Mouse (Mus musculus) neural tube, embryonic 11.5 days (tissue): ENCODE results near the gene 4930442H23Rik. TPM values are rescaled to one million over a fixed set of nuclear protein-coding genes. Genes with fewer than 3 reads are reported as not detected.

ENCODE experiments used
- ATAC-seq: fragments of 200-750 bp; cut with Nextera tagmentation; 2 replicates; pipeline ENCODE4 v1.8.0; 2017; ENCODE audit warnings: moderate number of reproducible peaks, mild to moderate bottlenecking, moderate TSS enrichment, moderate library complexity; ENCODE audit not compliant: insufficient read depth, low FRiP score, low TSS enrichment
- DNase-seq: peaks from one replicate; pipeline ENCODE4 v3.0.0-alpha.2; 2015; ENCODE audit warnings: low spot score
- H3K27ac ChIP-seq: fragments of 300-500 bp; sonication (generic); 2 replicates; pipeline ENCODE4 v1.5.1; 2014; ENCODE audit warnings: low read depth, mild to moderate bottlenecking, low read length
- H3K27me3 ChIP-seq: fragments of 300-500 bp; sonication (generic); 2 replicates; pipeline ENCODE4 v1.6.1; 2014; ENCODE audit warnings: mild to moderate bottlenecking, low read length, mixed read lengths; ENCODE audit not compliant: control insufficient read depth, insufficient read depth
- H3K36me3 ChIP-seq: fragments of 300-500 bp; sonication (generic); 2 replicates; pipeline ENCODE4 v1.6.1; 2014; ENCODE audit warnings: mild to moderate bottlenecking, low read length, moderate library complexity, mixed read lengths; ENCODE audit not compliant: control insufficient read depth, insufficient read depth
- H3K4me1 ChIP-seq: fragments of 300-500 bp; sonication (generic); 2 replicates; pipeline ENCODE4 v1.6.1; 2014; ENCODE audit warnings: low read length, mixed read lengths; ENCODE audit not compliant: control insufficient read depth, insufficient read depth
- H3K4me2 ChIP-seq: fragments of 300-500 bp; sonication (generic); 2 replicates; pipeline ENCODE4 v1.6.1; 2014; ENCODE audit warnings: low read depth, mild to moderate bottlenecking, moderate library complexity
- H3K4me3 ChIP-seq: fragments of 300-500 bp; sonication (generic); 2 replicates; pipeline ENCODE4 v1.5.1; 2014; ENCODE audit warnings: low read depth, low read length
- H3K9ac ChIP-seq: fragments of 300-500 bp; sonication (generic); 2 replicates; pipeline ENCODE4 v1.6.1; 2014; ENCODE audit warnings: mild to moderate bottlenecking, low read length
- H3K9me3 ChIP-seq: fragments of 300-500 bp; sonication (generic); 2 replicates; pipeline ENCODE4 v1.6.1; 2016; ENCODE audit warnings: low read length; ENCODE audit not compliant: control insufficient read depth
- WGBS: fragments of 180-500 bp; shearing (Covaris S2); extraction: QIAGEN DNeasy Blood & Tissue Kit; methylation state at CpG from one replicate; pipeline ENCODE4 v1.1.7; 2014; 5-methylcytosine and 5-hydroxymethylcytosine counted together
- polyA plus RNA-seq: library from polyadenylated mRNA; unstranded; fragments of >200 nt; fragmentation: Nextera tagmentation; extraction: Ambion mirVana; gene quantifications from 2 replicates; pipeline ENCODE4 v1.2.1, GENCODE M21; 2014

Gene 4930442H23Rik
- polyA plus RNA-seq, 1 experiment from 2014 or later: not detected

DNA sequence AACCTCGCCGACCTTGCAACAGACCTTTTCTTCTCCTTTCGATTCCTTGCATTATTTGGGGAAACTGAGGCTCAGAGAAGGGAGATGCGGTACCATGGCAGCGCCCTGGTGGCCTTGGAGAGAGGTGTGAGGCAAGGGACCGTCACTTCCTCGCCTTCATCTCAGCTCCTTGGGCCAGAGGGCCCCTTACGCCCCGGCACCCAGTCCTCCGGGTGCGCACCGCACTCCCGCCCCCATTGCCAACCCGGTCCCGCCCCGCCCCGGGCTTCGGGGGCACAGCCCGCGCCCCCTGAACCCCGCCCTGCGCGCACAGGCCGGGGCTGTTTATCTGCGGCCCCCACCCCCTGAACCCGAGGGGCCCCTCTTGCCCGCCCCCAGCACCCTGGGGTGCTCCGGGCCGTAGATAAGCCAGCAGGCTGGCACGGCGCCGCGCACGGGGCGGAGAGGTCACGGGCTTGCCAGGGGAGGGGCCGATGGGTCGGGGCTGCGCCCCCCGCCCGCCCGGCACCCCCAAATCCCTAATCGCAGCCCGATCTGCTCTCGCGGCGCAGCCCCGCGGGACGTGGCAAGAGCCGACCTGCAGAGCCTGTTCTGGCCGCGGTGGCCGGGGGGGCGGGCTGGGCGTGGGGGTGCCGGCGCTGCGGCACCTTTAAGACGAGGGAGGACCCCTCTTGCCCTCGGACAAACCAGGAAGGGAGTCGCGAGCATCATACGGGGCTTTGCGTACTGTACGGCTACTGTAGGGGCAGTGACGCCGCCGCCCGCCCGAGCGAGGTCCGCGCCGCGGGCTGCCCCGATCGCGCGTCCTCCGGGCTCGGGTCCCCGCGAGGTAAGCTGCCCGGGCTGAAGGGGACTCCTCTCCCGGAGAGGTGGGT, 47.6 kb downstream of the 4930442H23Rik start:
- Histone ChIP-seq H3K4me2 (peak overlapping the region; percentile 100), H3K36me3 (no peaks in the 10 kb centered on the region), H3K4me1 (peaks cover 37% of the 10 kb centered on the region), H3K9ac (peak overlapping the region; percentile 89), H3K4me3 (peak overlapping the region; percentile 88), H3K27me3 (peaks cover 30% of the 10 kb centered on the region), H3K27ac (peak overlapping the region; percentile 93), H3K9me3 (no peaks in the 10 kb centered on the region)
- under 1% methylated on average over 51 of the region's 86 CpGs for WGBS
- ATAC-seq (no peak; the same call in 1 of the 2 replicates), DNase-seq (peak; percentile 75)

DNA sequence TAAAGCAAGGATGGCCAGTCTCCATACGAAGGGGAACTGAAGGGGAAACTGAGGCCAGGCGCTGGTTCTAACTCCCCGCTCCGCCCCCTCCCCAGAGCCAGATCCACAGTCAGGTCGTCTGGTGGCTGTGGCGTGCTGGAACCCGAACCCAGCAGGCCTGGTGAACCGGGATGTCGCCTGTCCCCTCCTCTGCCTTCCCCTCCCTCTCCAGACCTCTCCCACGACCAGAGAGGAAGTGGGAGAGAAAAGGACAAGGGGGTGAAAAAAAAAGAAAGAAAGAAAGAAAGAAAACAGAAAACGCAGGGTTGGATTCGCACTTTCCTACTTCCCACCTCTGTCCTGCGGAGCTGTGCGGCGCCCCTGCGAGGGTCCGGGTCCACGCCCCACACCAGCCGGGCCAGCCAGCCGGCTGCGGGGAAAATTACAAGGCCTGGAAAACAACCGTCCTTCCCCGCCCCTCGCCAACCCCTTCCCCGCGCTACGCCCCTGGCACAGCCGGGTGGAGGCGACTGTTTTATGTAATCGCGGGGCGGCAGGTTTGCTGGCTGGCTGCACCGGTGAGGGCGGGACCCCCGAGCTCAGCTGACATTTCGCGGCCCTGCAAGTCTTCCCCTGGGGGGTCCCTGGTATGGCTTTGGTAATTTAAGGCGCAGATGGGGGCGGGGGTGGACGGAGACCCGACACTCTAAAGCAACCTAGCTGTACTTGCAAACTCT, 48.5 kb downstream of the 4930442H23Rik start, which contains the start of gene Zbtb7a:
TSS of gene Zbtb7a (plus strand) at position 255 of the 716 bp plus-strand sequence.
- peaks cover 35% of the 10 kb centered on the region for H3K27me3 ChIP-seq
- H3K36me3 ChIP-seq: no peaks in the 10 kb centered on the region
- H3K27ac ChIP-seq: peak within 1 kb of the TSS; percentile 93
- no peaks in the 10 kb centered on the region for H3K9me3 ChIP-seq
- H3K4me3 ChIP-seq: peak within 1 kb of the TSS; percentile 88
- peak; percentile 35 for DNase-seq
- peak within 1 kb of the TSS; percentile 100 for H3K4me2 ChIP-seq
- WGBS: 1% methylated on average over 41 of the region's 41 CpGs
- peak within 1 kb of the TSS; percentile 89 for H3K9ac ChIP-seq
- no peak for ATAC-seq
- peaks cover 28% of the 10 kb centered on the region for H3K4me1 ChIP-seq

DNA sequence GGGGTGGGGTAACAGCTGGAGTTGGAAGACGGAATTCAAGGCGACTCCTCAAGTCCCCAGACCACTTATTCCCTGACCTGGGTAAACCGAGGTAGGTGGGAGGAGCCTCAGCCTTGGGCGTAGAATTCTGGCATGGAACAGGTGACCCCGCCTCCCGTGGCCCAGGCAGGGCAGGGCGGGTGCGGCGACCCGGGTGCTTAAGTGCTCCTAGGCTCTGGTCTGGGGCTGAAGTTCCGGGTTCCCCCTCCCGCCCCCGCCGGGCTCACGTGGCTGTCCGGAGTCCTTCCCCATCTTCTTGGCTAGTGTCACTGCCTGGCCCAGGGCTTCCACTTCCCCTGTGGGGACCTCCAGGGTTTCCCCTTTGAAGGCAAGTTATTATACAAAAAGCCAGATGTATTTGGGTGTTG, 49.5 kb downstream of the 4930442H23Rik start:
- H3K9ac ChIP-seq: no peak overlapping the region
- H3K4me3 ChIP-seq: no peak overlapping the region
- no peaks in the 10 kb centered on the region for H3K9me3 ChIP-seq
- ATAC-seq (no peak), DNase-seq (no peak)
- H3K27me3 ChIP-seq: peaks cover 40% of the 10 kb centered on the region
- H3K36me3 ChIP-seq: no peaks in the 10 kb centered on the region
- peaks cover 21% of the 10 kb centered on the region for H3K4me1 ChIP-seq
- WGBS: 2% methylated on average over 16 of the region's 16 CpGs
- H3K27ac ChIP-seq: no peak overlapping the region
- no peak overlapping the region for H3K4me2 ChIP-seq

Other genes with a start within 250 kb of the 4930442H23Rik start
- 8.1 and 9.4 TPM in 2 replicates for gene Gng7, start 168.9 kb downstream of the 4930442H23Rik start, polyA plus RNA-seq
- gene Diras1, start 158.2 kb downstream of the 4930442H23Rik start, polyA plus RNA-seq: 4.2 and 4.7 TPM in 2 replicates
- 13.3 and 14.5 TPM in 2 replicates for gene Slc39a3, start 146.4 kb downstream of the 4930442H23Rik start, polyA plus RNA-seq
- 248 and 262 TPM in 2 replicates for gene Sgta, start 123.7 kb downstream of the 4930442H23Rik start, polyA plus RNA-seq
- gene Thop1, start 113.8 kb downstream of the 4930442H23Rik start, polyA plus RNA-seq: 63.9 and 65.8 TPM in 2 replicates
- 0.11 and 0.70 TPM in 2 replicates for gene Creb3l3, start 85.0 kb downstream of the 4930442H23Rik start, polyA plus RNA-seq
- 212 and 240 TPM in 2 replicates for gene Map2k2, start 77.9 kb downstream of the 4930442H23Rik start, polyA plus RNA-seq
- gene Zbtb7a, start 48.6 kb downstream of the 4930442H23Rik start, polyA plus RNA-seq: 7.1 and 8.8 TPM in 2 replicates
- gene Pias4, start 15.9 kb downstream of the 4930442H23Rik start, polyA plus RNA-seq: 68.3 and 68.4 TPM in 2 replicates
- 463 and 504 TPM in 2 replicates for gene Eef2, start 7.2 kb downstream of the 4930442H23Rik start, polyA plus RNA-seq
- gene Dapk3, start 844 bp downstream of the 4930442H23Rik start, polyA plus RNA-seq: 56.4 and 58.6 TPM in 2 replicates
- 0.12 TPM in 2 replicates for gene Nmrk2, start 18.2 kb upstream of the 4930442H23Rik start, polyA plus RNA-seq
- gene Atcay, start 47.0 kb upstream of the 4930442H23Rik start, polyA plus RNA-seq: 21.9 and 24.1 TPM in 2 replicates
- gene Zfr2, start 49.3 kb upstream of the 4930442H23Rik start, polyA plus RNA-seq: 5.8 and 6.0 TPM in 2 replicates
- gene Matk, start 69.1 kb upstream of the 4930442H23Rik start, polyA plus RNA-seq: 2.0 and 3.0 TPM in 2 replicates
- gene Mrpl54, start 83.1 kb upstream of the 4930442H23Rik start, polyA plus RNA-seq: 178 and 180 TPM in 2 replicates
- 35.3 and 39.0 TPM in 2 replicates for gene Apba3, start 83.1 kb upstream of the 4930442H23Rik start, polyA plus RNA-seq
- gene Tjp3, start 107.7 kb upstream of the 4930442H23Rik start, polyA plus RNA-seq: 2.5 and 2.8 TPM in 2 replicates
- gene Pip5k1c, start 109.1 kb upstream of the 4930442H23Rik start, polyA plus RNA-seq: 64.6 and 65.8 TPM in 2 replicates
- 39.4 and 46.2 TPM in 2 replicates for gene Cactin, start 137.3 kb upstream of the 4930442H23Rik start, polyA plus RNA-seq
- gene Tbxa2r, start 144.9 kb upstream of the 4930442H23Rik start, polyA plus RNA-seq: 1.8 and 2.9 TPM in 2 replicates
- gene Gipc3, start 159.4 kb upstream of the 4930442H23Rik start, polyA plus RNA-seq: not detected in 2 replicates
- gene Hmg20b, start 166.6 kb upstream of the 4930442H23Rik start, polyA plus RNA-seq: 104 and 110 TPM in 2 replicates
- gene Mfsd12, start 173.6 kb upstream of the 4930442H23Rik start, polyA plus RNA-seq: 5.3 and 5.7 TPM in 2 replicates
- gene 4930404N11Rik, start 182.0 kb upstream of the 4930442H23Rik start, polyA plus RNA-seq: 0.20 and 0.50 TPM in 2 replicates
- 112 and 120 TPM in 2 replicates for gene Fzr1, start 194.7 kb upstream of the 4930442H23Rik start, polyA plus RNA-seq
- gene Dohh, start 200.6 kb upstream of the 4930442H23Rik start, polyA plus RNA-seq: 64.1 and 76.1 TPM in 2 replicates
- 1.7 and 3.0 TPM in 2 replicates for gene Gm48551, start 200.6 kb upstream of the 4930442H23Rik start, polyA plus RNA-seq
- gene Gm48552, start 205.2 kb upstream of the 4930442H23Rik start, polyA plus RNA-seq: 0.97 and 1.3 TPM in 2 replicates
- gene Smim24, start 209.2 kb upstream of the 4930442H23Rik start, polyA plus RNA-seq: 1.9 and 3.5 TPM in 2 replicates